Mouse (Mus musculus) testis, adult 2 months (tissue): ENCODE data around the gene Gpnmb.

Experiments used
- CTCF ChIP-seq: fragments of 200-500 bp; IDR thresholded peaks from 2 replicates; pipeline ENCODE4 v1.5.1; 2012; ENCODE audit warnings: low read depth, mild to moderate bottlenecking, inconsistent platforms, low read length, moderate library complexity; ENCODE audit not compliant: control insufficient read depth, insufficient read depth, insufficient replicate concordance
- POLR2A ChIP-seq: fragments of 200-500 bp; IDR thresholded peaks from 2 replicates; pipeline ENCODE4 v1.6.1; 2012; ENCODE audit warnings: low read depth, mild to moderate bottlenecking, inconsistent platforms, low read length, moderate library complexity; ENCODE audit not compliant: control insufficient read depth

DNA sequence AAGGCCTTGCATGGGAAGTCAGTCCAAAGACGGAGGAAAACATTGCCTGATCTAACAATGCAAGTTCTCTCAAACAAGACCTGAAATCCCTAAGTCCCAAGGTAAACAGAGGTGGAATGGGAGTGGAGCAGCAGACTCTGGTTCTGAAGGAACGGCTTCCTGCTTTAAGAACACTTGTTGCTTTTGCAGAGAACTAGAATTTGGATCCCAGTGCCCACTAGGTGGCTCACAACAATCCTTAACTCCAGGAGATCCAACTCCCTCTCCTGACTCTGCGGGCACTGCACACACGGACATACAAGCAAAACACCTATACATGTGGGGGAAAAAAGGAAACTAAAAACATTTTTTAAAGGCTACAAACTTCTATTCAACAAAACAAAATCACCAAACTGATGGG lies 33.0 kb upstream of the Gpnmb start:
- TF ChIP-seq CTCF (no peak), POLR2A (no peak)
